In the genomic region with DNA sequence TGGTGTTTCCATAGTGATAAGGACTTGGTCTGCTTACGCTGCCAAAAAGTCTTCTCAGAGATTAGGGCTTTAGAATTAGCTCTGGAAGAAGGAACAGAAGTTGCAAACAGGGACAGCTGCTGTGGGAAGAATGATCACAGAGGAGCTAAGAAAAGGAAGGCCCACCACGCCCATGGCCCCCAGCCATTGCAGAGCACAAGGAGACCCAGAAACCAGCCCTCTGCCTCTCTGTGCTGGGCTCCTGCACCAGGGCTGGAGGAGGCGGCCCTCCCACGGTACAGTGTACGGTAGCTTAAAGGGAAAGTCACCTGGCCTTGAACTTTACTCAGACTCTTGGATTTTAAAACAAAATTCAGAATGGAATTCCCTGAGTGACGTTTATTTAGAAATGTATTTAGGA, we compare ENCODE assay signal across 21 mouse cellular contexts.
DNase-seq lines count a peak whose midpoint lies in the region; ATAC-seq lines count a peak whose summit lies in the region.
"Had no signal": no experiment of that assay in that cellular context is flagged by ENCODE, and none has a peak within 500 bp of the region (broad histone marks: within the 10 kb centered on the region; RNA-seq: fewer than 3 reads in every experiment).

No protein-coding gene starts in this region.

- peak; percentile 58 for ATAC-seq in frontal cortex, adult (ENCODE audit: low TSS enrichment)
- ATAC-seq in stomach, embryonic 14.5 days (ENCODE audit: insufficient number of reproducible peaks, insufficient read depth, low FRiP score, low read depth) = no peak
- no peak for ATAC-seq in forebrain, embryonic 13.5 days
- ATAC-seq: forebrain, embryonic 15.5 days had no signal

- no peak overlapping the region for H3K9ac ChIP-seq in stomach, embryonic 14.5 days (replicated peaks; ENCODE audit: low read depth, low read length)
- H3K9ac ChIP-seq in forebrain, embryonic 13.5 days = no peak overlapping the region
- H3K9ac ChIP-seq: embryonic facial prominence, embryonic 15.5 days; forebrain, embryonic 15.5 days; hindbrain, embryonic 13.5 days; limb, embryonic 12.5 days had no signal

- H3K4me3 ChIP-seq in stomach, embryonic 14.5 days (ENCODE audit: low read depth, low read length) = no peak overlapping the region
- no peak overlapping the region for H3K4me3 ChIP-seq in forebrain, embryonic 13.5 days
- H3K4me3 ChIP-seq: embryonic facial prominence, embryonic 15.5 days; forebrain, embryonic 15.5 days; heart, adult 2 months; hindbrain, embryonic 13.5 days; limb, embryonic 12.5 days had no signal

- peaks cover 4% of the 10 kb centered on the region; the same call in 1 of the 2 replicates for H3K9me3 ChIP-seq in stomach, embryonic 14.5 days (ENCODE audit: control insufficient read depth, low read depth, low read length)
- peaks cover 4% of the 10 kb centered on the region; the same call in 1 of the 2 replicates for H3K9me3 ChIP-seq in forebrain, embryonic 13.5 days (replicated peaks)
- H3K9me3 ChIP-seq: embryonic facial prominence, embryonic 15.5 days; forebrain, embryonic 15.5 days had no signal

- peak overlapping the region; percentile 74 for H3K27ac ChIP-seq in stomach, embryonic 14.5 days (ENCODE audit: low read length)
- H3K27ac ChIP-seq in forebrain, embryonic 13.5 days = no peak overlapping the region
- H3K27ac ChIP-seq: embryonic facial prominence, embryonic 15.5 days; forebrain, embryonic 15.5 days; heart, adult 2 months; hindbrain, embryonic 13.5 days; kidney, postnatal 0 days; limb, embryonic 12.5 days had no signal

- intact Hi-C loops in left cerebral cortex, postnatal 14 days (cut with DNase I) = no loop called here

- no peaks in the 10 kb centered on the region for H3K27me3 ChIP-seq in stomach, embryonic 14.5 days (ENCODE audit: control insufficient read depth, insufficient read depth, low read length)
- no peaks in the 10 kb centered on the region for H3K27me3 ChIP-seq in forebrain, embryonic 13.5 days
- H3K27me3 ChIP-seq: embryonic facial prominence, embryonic 15.5 days; forebrain, embryonic 15.5 days; hindbrain, embryonic 13.5 days had no signal

- DNase-seq in frontal cortex, postnatal 14 days (ENCODE audit: low spot score in 2 of 2) = no peak
- peak; percentile 29 to 41 for DNase-seq in left cerebral cortex, adult 18-20 months (ENCODE audit: low spot score in 2 of 2)
- no peak for DNase-seq in left cerebral cortex, postnatal 14 days (ENCODE audit: low spot score in 2 of 2)
- DNase-seq in telencephalon, adult 2 months (ENCODE audit: low read depth, low spot score) = peak; percentile 50
- DNase-seq: adrenal gland, adult 8-10 months; cerebellum, adult 9-10 months; gastrocnemius, postnatal 25 days; heart, adult 2 months; kidney, adult 2 months; lung, adult 18-20 months; thymus, postnatal 25 days had no signal

- H3K36me3 ChIP-seq in stomach, embryonic 14.5 days (ENCODE audit: control insufficient read depth, insufficient read depth, low read length) = no peaks in the 10 kb centered on the region
- H3K36me3 ChIP-seq in forebrain, embryonic 13.5 days (ENCODE audit: poor library complexity, severe bottlenecking) = peaks cover 40% of the 10 kb centered on the region

- WGBS in stomach, embryonic 14.5 days = 52% methylated on average over 6 of the region's 6 CpGs
- 95% methylated on average over 6 of the region's 6 CpGs for WGBS in forebrain, embryonic 13.5 days

- 0 out of 2 replicates have a peak, but pooled peaks cover 7% of the 10 kb centered on the region for H3K4me1 ChIP-seq in stomach, embryonic 14.5 days (ENCODE audit: control insufficient read depth, insufficient read depth, low read length)
- peaks cover 24% of the 10 kb centered on the region for H3K4me1 ChIP-seq in forebrain, embryonic 13.5 days

- H3K4me2 ChIP-seq in stomach, embryonic 14.5 days (replicated peaks; ENCODE audit: low read depth, low read length) = no peak overlapping the region
- no peak overlapping the region for H3K4me2 ChIP-seq in forebrain, embryonic 13.5 days
- H3K4me2 ChIP-seq: embryonic facial prominence, embryonic 15.5 days; forebrain, embryonic 15.5 days; hindbrain, embryonic 13.5 days; limb, embryonic 12.5 days; liver, embryonic 11.5 days; midbrain, embryonic 11.5 days had no signal

Comparison
In these comparisons a context has a peak if more than half of its experiments do, and no peak if none do; other contexts are left out.
1. DNase-seq: peak in left cerebral cortex, adult 18-20 months (2 of 2) and telencephalon, adult 2 months (single experiment); none in frontal cortex, postnatal 14 days (0 of 2) and left cerebral cortex, postnatal 14 days (0 of 2).